Mouse (Mus musculus): ENCODE data around the gene Ciart. TPM values are rescaled to one million over a fixed set of nuclear protein-coding genes. Genes with fewer than 3 reads are reported as not detected.
A peak's percentile ranks its signal among the peaks of the same experiment; 100 is the strongest.
"Not testable (repeated sequence)": the region's sequence is repeated elsewhere in the genome, so short reads cannot be mapped to it uniquely, and the experiment has no call there.

Gene Ciart
- polyA plus RNA-seq, 1 experiment, result 26.1 TPM

GRCm38 (mm10) chr3:95902373-95902625, 20.2 kb upstream of the Ciart start:
- TF ChIP-seq CTCF (IDR thresholded peaks at IDR 0.05; ENCODE audit: insufficient read depth, low read length) (no peak), POLR2A (IDR thresholded peaks at IDR 0.05; ENCODE audit: borderline replicate concordance, extremely low read depth, low read depth, low read length) (no peak)
- Histone ChIP-seq H3K4me3 (replicated peaks; ENCODE audit: extremely low read depth, low read depth, low read length) (no peak overlapping the region), H3K4me1 (ENCODE audit: control insufficient read depth, insufficient read depth, low read length) (peaks cover 2% of the 10 kb centered on the region; the same call in 1 of the 2 replicates)
- no peak for DNase-seq

GRCm38 (mm10) chr3:95901616-95902372, 19.7 kb upstream of the Ciart start:
- 0 out of 2 replicates have a peak, but pooled peaks cover 2% of the 10 kb centered on the region for H3K4me1 ChIP-seq (ENCODE audit: control insufficient read depth, insufficient read depth, low read length)
- no peak for DNase-seq
- WGBS, result 43% methylated on average over 9 of the region's 9 CpGs
- H3K4me3 ChIP-seq (replicated peaks; ENCODE audit: extremely low read depth, low read depth, low read length), result no peak overlapping the region
- TF ChIP-seq POLR2A (IDR thresholded peaks at IDR 0.05; ENCODE audit: borderline replicate concordance, extremely low read depth, low read depth, low read length), result no peak
- TF ChIP-seq CTCF (IDR thresholded peaks at IDR 0.05; ENCODE audit: insufficient read depth, low read length), result no peak

GRCm38 (mm10) chr3:95899800-95900524, 17.9 kb upstream of the Ciart start:
- TF ChIP-seq POLR2A (IDR thresholded peaks at IDR 0.05; ENCODE audit: borderline replicate concordance, extremely low read depth, low read depth, low read length), result no peak
- TF ChIP-seq CTCF (IDR thresholded peaks at IDR 0.05; ENCODE audit: insufficient read depth, low read length), result no peak
- 69% methylated on average over 13 of the region's 13 CpGs for WGBS
- DNase-seq, result no peak
- H3K4me1 ChIP-seq (ENCODE audit: control insufficient read depth, insufficient read depth, low read length), result peaks cover 5% of the 10 kb centered on the region; the same call in 1 of the 2 replicates
- no peak overlapping the region for H3K4me3 ChIP-seq (replicated peaks; ENCODE audit: extremely low read depth, low read depth, low read length)

- H3K4me3 ChIP-seq (replicated peaks; ENCODE audit: extremely low read depth, low read depth, low read length); DNase-seq; H3K4me1 ChIP-seq (ENCODE audit: control insufficient read depth, insufficient read depth, low read length): not testable (repeated sequence)
- WGBS, result 66% methylated on average over 7 of the region's 7 CpGs
These were observed 13.4 kb upstream of the Ciart start for GRCm38 (mm10) chr3:95895501-95895900.

- Histone ChIP-seq H3K4me1 (ENCODE audit: control insufficient read depth, insufficient read depth, low read length) (peaks cover 6% of the 10 kb centered on the region; the same call in 1 of the 2 replicates), H3K4me3 (replicated peaks; ENCODE audit: extremely low read depth, low read depth, low read length) (peak overlapping the region; percentile 68)
- DNase-seq, result peak; percentile 62
- WGBS, result 2% methylated on average over 16 of the region's 16 CpGs
- TF ChIP-seq POLR2A (IDR thresholded peaks at IDR 0.05; ENCODE audit: borderline replicate concordance, extremely low read depth, low read depth, low read length) (peak; percentile 27; the same call in 1 of the 2 replicates), CTCF (IDR thresholded peaks at IDR 0.05; ENCODE audit: insufficient read depth, low read length) (no peak)
These were observed 12.5 kb upstream of the Ciart start for GRCm38 (mm10) chr3:95894317-95895160.

- not testable (repeated sequence) for H3K4me1 ChIP-seq (ENCODE audit: control insufficient read depth, insufficient read depth, low read length)
- peak; percentile 34; the same call in 1 of the 2 replicates for TF ChIP-seq POLR2A (IDR thresholded peaks at IDR 0.05; ENCODE audit: borderline replicate concordance, extremely low read depth, low read depth, low read length)
- under 1% methylated on average over 27 of the region's 43 CpGs for WGBS
- DNase-seq, result peak; percentile 93
- peak within 1 kb of the TSS; percentile 68 for H3K4me3 ChIP-seq (replicated peaks; ENCODE audit: extremely low read depth, low read depth, low read length)
These were observed 11.7 kb upstream of the Ciart start, which contains the start of gene Aph1a for GRCm38 (mm10) chr3:95893606-95894316. Gene Aph1a, plus strand, starts transcription at chr3:95893969.

- no peak for DNase-seq
- H3K4me1 ChIP-seq (ENCODE audit: control insufficient read depth, insufficient read depth, low read length), result peaks cover 6% of the 10 kb centered on the region; the same call in 1 of the 2 replicates
- TF ChIP-seq POLR2A (IDR thresholded peaks at IDR 0.05; ENCODE audit: borderline replicate concordance, extremely low read depth, low read depth, low read length), result no peak; the same call in 1 of the 2 replicates
- no peak for TF ChIP-seq CTCF (IDR thresholded peaks at IDR 0.05; ENCODE audit: insufficient read depth, low read length)
- H3K4me3 ChIP-seq (replicated peaks; ENCODE audit: extremely low read depth, low read depth, low read length), result peak overlapping the region; percentile 27
- WGBS, result 5% methylated on average over 7 of the region's 7 CpGs
These were observed 11.1 kb upstream of the Ciart start for GRCm38 (mm10) chr3:95893126-95893525.

- TF ChIP-seq CTCF (IDR thresholded peaks at IDR 0.05; ENCODE audit: insufficient read depth, low read length) (no peak), POLR2A (IDR thresholded peaks at IDR 0.05; ENCODE audit: borderline replicate concordance, extremely low read depth, low read depth, low read length) (no peak)
- WGBS, result 23% methylated on average over 11 of the region's 11 CpGs
- peaks cover 6% of the 10 kb centered on the region; the same call in 1 of the 2 replicates for H3K4me1 ChIP-seq (ENCODE audit: control insufficient read depth, insufficient read depth, low read length)
- H3K4me3 ChIP-seq (replicated peaks; ENCODE audit: extremely low read depth, low read depth, low read length), result peak overlapping the region; percentile 66
- no peak for DNase-seq
These were observed 10.3 kb upstream of the Ciart start for GRCm38 (mm10) chr3:95892066-95893052.

Measured in lung, adult 2 months (tissue).